Mouse (Mus musculus) megakaryocyte, embryonic 14.5 days (primary cell): ENCODE results near the gene Sertad4.

ENCODE experiments used
- FLI1 ChIP-seq: IDR thresholded peaks from 2 replicates; pipeline ENCODE4 v1.6.1; 2012; ENCODE audit warnings: low read length, inconsistent platforms, mixed read lengths
- GATA1 ChIP-seq: IDR thresholded peaks from 3 replicates; pipeline ENCODE4 v1.6.1; 2012; ENCODE audit warnings: mixed read lengths, low read length, inconsistent platforms, borderline replicate concordance

DNA sequence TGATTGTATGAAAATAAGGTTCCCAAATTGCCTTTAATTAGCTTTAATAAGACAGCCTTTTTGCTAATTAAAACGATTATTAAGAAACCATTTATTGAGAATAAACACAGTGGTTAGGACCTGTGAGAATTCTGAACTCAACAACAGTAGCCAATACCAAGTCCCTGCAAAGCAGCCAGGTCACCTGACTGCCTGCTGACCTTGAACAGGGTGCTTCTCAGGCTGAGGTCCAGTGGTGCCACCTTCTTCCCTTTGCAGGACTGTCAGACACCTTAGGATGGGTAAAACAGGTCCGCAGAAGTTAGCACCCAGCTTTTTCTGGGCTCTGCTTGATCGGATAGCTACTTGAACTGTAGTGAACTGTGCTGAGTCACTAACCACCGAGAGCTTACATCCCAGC is 22.5 kb downstream of the Sertad4 start:
- TF ChIP-seq FLI1 (no peak), GATA1 (no peak)
